Mouse (Mus musculus): ENCODE data around the gene Kcnk3. TPM values are rescaled to one million over a fixed set of nuclear protein-coding genes. Genes with fewer than 3 reads are reported as not detected.

Gene Kcnk3
- polyA plus RNA-seq, 1 experiment: 81.9 TPM

DNA sequence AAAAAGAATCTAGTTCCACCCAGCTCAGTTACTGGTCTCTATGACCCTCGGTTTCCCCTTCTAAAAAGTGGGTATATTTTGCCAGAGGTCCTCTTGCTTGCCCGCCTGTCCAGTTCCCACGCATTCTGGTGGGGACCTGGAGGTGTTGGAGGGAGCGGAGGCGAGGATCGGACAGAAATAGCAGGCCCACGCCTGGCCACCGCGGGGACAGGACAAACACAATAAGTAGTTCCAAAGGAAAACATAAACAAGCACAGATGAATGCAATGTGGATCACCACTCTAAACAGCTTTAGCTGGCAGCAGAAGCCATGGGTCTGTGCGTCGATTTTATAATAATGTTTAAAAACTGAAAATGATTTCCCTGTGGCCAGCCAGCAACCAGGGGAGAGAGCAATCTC lies 5.4 kb downstream of the Kcnk3 start:
- Histone ChIP-seq H3K4me1 (ENCODE audit: control insufficient read depth, insufficient read depth, low read length) (peaks cover 48% of the 10 kb centered on the region), H3K27ac (ENCODE audit: insufficient read depth, low read length) (peak overlapping the region; percentile 58), H3K4me3 (replicated peaks; ENCODE audit: insufficient read depth, low read depth, low read length) (peak overlapping the region; percentile 31), H3K27me3 (ENCODE audit: control insufficient read depth, insufficient read depth, low read length) (no peaks in the 10 kb centered on the region)
- TF ChIP-seq POLR2A (IDR thresholded peaks at IDR 0.05; ENCODE audit: borderline replicate concordance, insufficient read depth, low read length): no peak
- TF ChIP-seq CTCF (IDR thresholded peaks at IDR 0.05; ENCODE audit: borderline replicate concordance, insufficient read depth, low read depth, low read length): no peak
- 13% methylated on average over 11 of the region's 11 CpGs for WGBS
- DNase-seq: peak in 1 of 2 experiments; percentile 54

DNA sequence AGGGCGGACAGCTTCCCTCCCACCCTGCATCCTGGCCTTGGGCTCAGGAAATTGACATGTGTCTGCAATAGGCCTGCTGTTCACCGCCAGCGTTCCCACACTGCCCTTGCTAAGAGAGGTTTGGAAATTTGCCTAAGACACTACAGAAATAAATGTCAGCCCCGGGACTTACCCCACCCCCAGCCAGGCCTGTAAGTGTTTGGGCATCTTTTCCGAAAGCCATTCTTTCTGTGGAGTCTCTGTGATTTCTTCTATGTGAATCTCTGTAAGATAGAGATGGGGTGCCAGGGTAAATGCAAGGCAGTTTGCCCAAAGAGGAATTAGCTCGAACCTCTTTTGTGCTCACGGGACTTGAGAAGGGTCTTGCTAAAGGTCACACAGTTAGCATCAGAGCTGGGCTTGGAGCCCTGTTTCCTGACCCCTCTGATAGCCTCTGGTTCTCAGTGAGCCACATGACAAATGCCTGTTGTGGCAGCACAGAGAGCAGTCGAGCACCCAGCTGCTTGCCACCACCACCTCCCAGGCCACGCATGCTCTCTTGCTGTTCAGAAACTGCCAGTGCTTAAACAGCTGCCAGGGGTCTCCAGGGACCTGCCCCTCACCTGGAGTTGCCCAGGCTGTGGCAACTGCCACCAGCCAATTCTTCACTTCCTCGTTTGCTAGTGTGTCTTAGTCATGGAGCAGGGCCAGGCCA lies 6.0 kb downstream of the Kcnk3 start:
- peak in 1 of 2 experiments; percentile 56 for DNase-seq
- TF ChIP-seq POLR2A (IDR thresholded peaks at IDR 0.05; ENCODE audit: borderline replicate concordance, insufficient read depth, low read length) (no peak), CTCF (IDR thresholded peaks at IDR 0.05; ENCODE audit: borderline replicate concordance, insufficient read depth, low read depth, low read length) (no peak)
- 6% methylated on average over 10 of the region's 10 CpGs for WGBS
- peaks cover 51% of the 10 kb centered on the region for H3K4me1 ChIP-seq (ENCODE audit: control insufficient read depth, insufficient read depth, low read length)
- peak overlapping the region; percentile 58 for H3K27ac ChIP-seq (ENCODE audit: insufficient read depth, low read length)
- no peaks in the 10 kb centered on the region for H3K27me3 ChIP-seq (ENCODE audit: control insufficient read depth, insufficient read depth, low read length)
- peak overlapping the region; percentile 31 for H3K4me3 ChIP-seq (replicated peaks; ENCODE audit: insufficient read depth, low read depth, low read length)

DNA sequence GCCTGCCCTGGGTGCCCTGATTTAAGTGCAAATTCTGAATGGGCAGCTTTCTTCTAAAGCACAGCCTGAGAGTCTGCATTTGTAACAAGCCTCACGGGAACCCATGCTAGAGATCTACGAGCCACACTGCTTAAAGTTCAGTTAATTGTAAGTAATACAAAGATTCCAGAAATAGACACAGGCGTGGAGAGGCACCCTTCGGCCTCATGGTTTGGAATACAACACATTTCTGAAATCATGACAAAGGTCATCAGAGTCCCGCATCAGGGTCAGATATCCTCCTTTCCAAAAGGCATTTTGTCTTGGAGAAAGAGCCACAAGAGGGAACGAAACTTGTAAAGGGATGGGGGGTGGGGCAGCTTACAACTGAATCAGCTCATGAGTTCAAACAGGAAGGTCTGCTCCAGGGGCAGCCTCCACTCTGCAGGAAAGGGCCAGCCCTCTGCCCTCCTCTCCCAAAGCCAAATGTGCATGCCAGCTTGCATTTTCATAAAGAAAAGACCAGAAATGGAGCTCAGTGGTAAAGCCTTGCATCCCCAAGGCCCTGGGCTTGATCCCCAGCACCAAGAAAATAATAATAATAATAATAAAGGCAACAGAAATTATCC lies 7.1 kb downstream of the Kcnk3 start:
- 0 out of 2 replicates have a peak overlapping the region, but pooled peaks have one; percentile 32 for H3K27ac ChIP-seq (ENCODE audit: insufficient read depth, low read length)
- peaks cover 59% of the 10 kb centered on the region for H3K4me1 ChIP-seq (ENCODE audit: control insufficient read depth, insufficient read depth, low read length)
- TF ChIP-seq POLR2A (IDR thresholded peaks at IDR 0.05; ENCODE audit: borderline replicate concordance, insufficient read depth, low read length) (no peak), CTCF (IDR thresholded peaks at IDR 0.05; ENCODE audit: borderline replicate concordance, insufficient read depth, low read depth, low read length) (no peak)
- WGBS: 30% methylated on average over 6 of the region's 6 CpGs
- H3K4me3 ChIP-seq (replicated peaks; ENCODE audit: insufficient read depth, low read depth, low read length): no peak overlapping the region
- H3K27me3 ChIP-seq (ENCODE audit: control insufficient read depth, insufficient read depth, low read length): no peaks in the 10 kb centered on the region
- no peak for DNase-seq

DNA sequence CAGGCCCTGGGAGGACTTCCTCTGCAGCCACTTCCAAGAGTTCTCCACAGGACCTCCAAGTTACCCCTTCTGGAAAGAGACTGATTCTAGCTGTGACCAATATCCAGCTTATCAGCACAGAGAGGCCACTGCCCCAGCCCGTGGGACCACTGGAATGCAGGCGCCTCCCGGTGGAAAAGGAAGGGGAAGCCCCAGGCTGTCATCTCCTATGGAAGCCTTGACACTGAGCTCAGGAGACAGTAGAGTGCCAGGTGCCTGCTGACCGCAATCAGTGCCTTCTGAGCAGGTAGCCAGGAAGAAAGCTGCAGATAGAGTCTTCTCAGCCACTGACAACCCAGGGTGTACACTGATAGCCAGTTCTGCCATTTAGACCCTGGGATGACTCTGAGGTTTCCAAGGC lies 13.4 kb downstream of the Kcnk3 start:
- peaks cover 81% of the 10 kb centered on the region for H3K4me1 ChIP-seq (ENCODE audit: control insufficient read depth, insufficient read depth, low read length)
- TF ChIP-seq CTCF (IDR thresholded peaks at IDR 0.05; ENCODE audit: borderline replicate concordance, insufficient read depth, low read depth, low read length) (peak; percentile 3; the same call in 1 of the 2 replicates), POLR2A (IDR thresholded peaks at IDR 0.05; ENCODE audit: borderline replicate concordance, insufficient read depth, low read length) (no peak)
- no peak overlapping the region for H3K27ac ChIP-seq (ENCODE audit: insufficient read depth, low read length)
- no peak overlapping the region for H3K4me3 ChIP-seq (replicated peaks; ENCODE audit: insufficient read depth, low read depth, low read length)
- 2% methylated on average over 4 of the region's 4 CpGs for WGBS
- H3K27me3 ChIP-seq (ENCODE audit: control insufficient read depth, insufficient read depth, low read length): no peaks in the 10 kb centered on the region
- peak; percentile 52 to 63 for DNase-seq

DNA sequence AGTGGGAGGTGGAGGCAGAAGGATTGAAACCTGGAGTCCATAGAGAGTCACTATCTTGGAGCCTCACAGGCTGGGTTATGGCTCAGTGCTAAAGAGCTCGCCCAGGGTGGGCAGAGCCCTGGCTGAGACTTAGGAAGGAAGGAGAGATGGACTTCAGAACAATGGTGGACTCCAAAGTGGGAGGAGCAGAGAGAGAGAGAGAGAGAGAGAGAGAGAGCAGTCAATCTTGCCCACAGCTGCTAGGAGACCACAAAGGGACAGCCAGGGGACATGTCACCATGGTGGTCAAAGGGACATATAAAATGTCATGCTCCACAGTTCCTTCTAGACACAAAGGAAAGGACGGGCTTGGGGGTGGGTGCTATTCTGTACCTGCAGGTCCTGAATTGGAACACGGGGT lies 15.3 kb downstream of the Kcnk3 start:
- DNase-seq: no peak
- no peak overlapping the region for H3K27ac ChIP-seq (ENCODE audit: insufficient read depth, low read length)
- no peaks in the 10 kb centered on the region for H3K27me3 ChIP-seq (ENCODE audit: control insufficient read depth, insufficient read depth, low read length)
- WGBS: 88% methylated on average over 3 of the region's 3 CpGs
- no peak for TF ChIP-seq POLR2A (IDR thresholded peaks at IDR 0.05; ENCODE audit: borderline replicate concordance, insufficient read depth, low read length)
- TF ChIP-seq CTCF (IDR thresholded peaks at IDR 0.05; ENCODE audit: borderline replicate concordance, insufficient read depth, low read depth, low read length): no peak
- H3K4me1 ChIP-seq (ENCODE audit: control insufficient read depth, insufficient read depth, low read length): peaks cover 87% of the 10 kb centered on the region
- no peak overlapping the region for H3K4me3 ChIP-seq (replicated peaks; ENCODE audit: insufficient read depth, low read depth, low read length)

DNA sequence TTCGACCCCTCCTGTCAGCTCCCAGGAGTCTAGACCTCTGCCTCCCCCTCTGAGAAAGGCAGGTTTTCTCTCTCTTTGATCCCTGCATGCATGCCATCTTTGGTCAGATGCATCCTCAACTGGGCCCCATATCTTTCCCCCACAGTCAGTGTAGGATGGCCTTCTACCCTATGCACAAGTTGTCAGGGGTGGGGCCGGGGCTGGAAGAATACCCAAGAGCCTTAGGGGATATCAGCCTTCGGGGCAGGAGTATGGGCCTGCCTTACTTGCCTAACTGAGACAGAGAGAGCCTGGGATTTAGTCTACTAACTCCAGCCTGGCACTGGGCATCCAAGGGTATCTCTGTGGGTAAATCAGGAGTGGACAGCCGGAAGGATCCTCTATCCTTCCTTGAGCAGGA lies 16.0 kb downstream of the Kcnk3 start:
- TF ChIP-seq POLR2A (IDR thresholded peaks at IDR 0.05; ENCODE audit: borderline replicate concordance, insufficient read depth, low read length) (no peak), CTCF (IDR thresholded peaks at IDR 0.05; ENCODE audit: borderline replicate concordance, insufficient read depth, low read depth, low read length) (no peak)
- peaks cover 91% of the 10 kb centered on the region for H3K4me1 ChIP-seq (ENCODE audit: control insufficient read depth, insufficient read depth, low read length)
- H3K27ac ChIP-seq (ENCODE audit: insufficient read depth, low read length): no peak overlapping the region
- 77% methylated on average over 4 of the region's 4 CpGs for WGBS
- no peaks in the 10 kb centered on the region for H3K27me3 ChIP-seq (ENCODE audit: control insufficient read depth, insufficient read depth, low read length)
- DNase-seq: no peak
- H3K4me3 ChIP-seq (replicated peaks; ENCODE audit: insufficient read depth, low read depth, low read length): no peak overlapping the region

DNA sequence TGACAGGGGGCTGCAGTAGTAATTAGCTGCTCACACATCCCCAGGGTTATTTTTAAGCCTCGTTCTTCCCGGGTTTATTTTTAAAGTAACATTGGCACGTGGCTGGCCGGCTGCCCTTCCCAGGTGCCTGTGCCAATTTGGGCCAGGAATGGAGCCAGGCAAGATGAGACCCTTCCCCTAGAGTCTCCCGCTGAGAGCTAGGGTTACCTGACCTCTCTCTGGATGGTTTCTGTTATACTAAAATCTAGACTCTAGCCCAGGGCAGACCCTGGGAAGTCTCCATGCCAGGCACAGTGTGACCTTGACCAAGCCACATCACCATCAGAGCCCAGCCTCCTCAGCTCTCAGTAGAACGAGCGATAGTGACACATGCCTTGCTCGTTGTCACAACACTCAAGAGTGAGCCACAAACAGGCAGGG lies 16.8 kb downstream of the Kcnk3 start:
- no peak for DNase-seq
- H3K27ac ChIP-seq (ENCODE audit: insufficient read depth, low read length): peak overlapping the region; percentile 37; the same call in 1 of the 2 replicates
- TF ChIP-seq POLR2A (IDR thresholded peaks at IDR 0.05; ENCODE audit: borderline replicate concordance, insufficient read depth, low read length) (no peak), CTCF (IDR thresholded peaks at IDR 0.05; ENCODE audit: borderline replicate concordance, insufficient read depth, low read depth, low read length) (no peak)
- 16% methylated on average over 8 of the region's 8 CpGs for WGBS
- no peak overlapping the region for H3K4me3 ChIP-seq (replicated peaks; ENCODE audit: insufficient read depth, low read depth, low read length)
- peaks cover 92% of the 10 kb centered on the region for H3K4me1 ChIP-seq (ENCODE audit: control insufficient read depth, insufficient read depth, low read length)
- no peaks in the 10 kb centered on the region for H3K27me3 ChIP-seq (ENCODE audit: control insufficient read depth, insufficient read depth, low read length)

DNA sequence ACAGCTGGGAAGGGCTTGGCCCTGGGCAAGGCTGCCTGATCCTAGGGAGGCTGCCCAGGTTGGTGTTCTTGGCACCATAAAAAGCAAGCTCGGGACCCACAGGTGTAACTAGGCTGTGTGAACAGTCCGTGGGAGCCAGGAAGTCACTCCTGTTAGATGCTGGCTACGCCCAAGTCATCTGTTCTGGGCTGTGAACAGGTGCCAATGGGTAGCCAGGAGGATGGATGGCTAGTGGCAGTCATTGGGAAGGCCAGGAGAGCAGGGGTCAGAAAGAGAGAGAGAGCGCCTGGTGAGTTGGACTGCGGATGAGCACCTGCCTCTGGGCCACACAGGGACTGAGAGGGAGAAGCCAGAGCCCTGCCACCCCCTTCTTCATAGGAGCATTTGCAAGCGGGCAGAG lies 17.7 kb downstream of the Kcnk3 start:
- peak; percentile 56 to 58 for DNase-seq
- H3K4me3 ChIP-seq (replicated peaks; ENCODE audit: insufficient read depth, low read depth, low read length): no peak overlapping the region
- no peak for TF ChIP-seq POLR2A (IDR thresholded peaks at IDR 0.05; ENCODE audit: borderline replicate concordance, insufficient read depth, low read length)
- no peak for TF ChIP-seq CTCF (IDR thresholded peaks at IDR 0.05; ENCODE audit: borderline replicate concordance, insufficient read depth, low read depth, low read length)
- no peaks in the 10 kb centered on the region for H3K27me3 ChIP-seq (ENCODE audit: control insufficient read depth, insufficient read depth, low read length)
- peaks cover 92% of the 10 kb centered on the region for H3K4me1 ChIP-seq (ENCODE audit: control insufficient read depth, insufficient read depth, low read length)
- WGBS: 40% methylated on average over 6 of the region's 6 CpGs
- H3K27ac ChIP-seq (ENCODE audit: insufficient read depth, low read length): peak overlapping the region; percentile 48
